Mouse (Mus musculus) limb, embryonic 12.5 days (tissue): ENCODE results near the gene Rhov. TPM values are rescaled to one million over a fixed set of nuclear protein-coding genes. Genes with fewer than 3 reads are reported as not detected.

Experiments
- ATAC-seq: fragments of 200-750 bp; cut with Nextera tagmentation; 2 replicates; pipeline ENCODE4 v1.8.0; 2017; ENCODE audit warnings: low read depth, moderate TSS enrichment; ENCODE audit not compliant: insufficient number of reproducible peaks, insufficient read depth, low FRiP score, low TSS enrichment
- H3K27ac ChIP-seq: fragments of 300-500 bp; sonication (generic); 2 replicates; pipeline ENCODE4 v1.5.1; 2016; ENCODE audit warnings: mild to moderate bottlenecking, moderate library complexity
- H3K27me3 ChIP-seq: fragments of 300-500 bp; sonication (generic); 2 replicates; pipeline ENCODE4 v1.6.1; 2016; ENCODE audit warnings: mild to moderate bottlenecking, moderate library complexity
- H3K36me3 ChIP-seq: fragments of 300-500 bp; sonication (generic); 2 replicates; pipeline ENCODE4 v1.6.1; 2016; ENCODE audit warnings: mild to moderate bottlenecking, moderate library complexity
- H3K4me1 ChIP-seq: fragments of 300-500 bp; sonication (generic); replicated peaks from 2 replicates; pipeline ENCODE4 v1.6.1; 2016
- H3K4me2 ChIP-seq: fragments of 300-500 bp; sonication (generic); 2 replicates; pipeline ENCODE4 v1.6.1; 2016; ENCODE audit warnings: mild to moderate bottlenecking, moderate library complexity
- H3K4me3 ChIP-seq: fragments of 300-500 bp; sonication (generic); replicated peaks from 2 replicates; pipeline ENCODE4 v1.5.1; 2016; ENCODE audit warnings: mild to moderate bottlenecking
- H3K9ac ChIP-seq: fragments of 300-500 bp; sonication (generic); replicated peaks from 2 replicates; pipeline ENCODE4 v1.6.1; 2016; ENCODE audit warnings: mild to moderate bottlenecking, moderate library complexity
- H3K9me3 ChIP-seq: fragments of 300-500 bp; sonication (generic); 2 replicates; pipeline ENCODE4 v1.6.1; 2016; ENCODE audit warnings: mild to moderate bottlenecking, moderate library complexity
- WGBS: fragments of 180-500 bp; shearing (Covaris S2); methylation state at CpG from one replicate; pipeline ENCODE4 v1.1.7; 2016; 5-methylcytosine and 5-hydroxymethylcytosine counted together
- polyA plus RNA-seq: library from polyadenylated mRNA; unstranded; fragments of >200 nt; fragmentation: Nextera tagmentation; extraction: Ambion mirVana; gene quantifications from 2 replicates; pipeline ENCODE4 v1.2.1, GENCODE M21; 2016

The Rhov gene
- polyA plus RNA-seq, 1 experiment from 2014 or later: 8.5 TPM

GRCm38 (mm10) chr2:119300819-119301493, 29.9 kb upstream of the Rhov start:
- ATAC-seq: no peak
- 47% methylated on average over 7 of the region's 7 CpGs for WGBS
- H3K9me3 ChIP-seq: no peaks in the 10 kb centered on the region
- no peak overlapping the region for H3K4me3 ChIP-seq
- H3K27ac ChIP-seq: peak overlapping the region; percentile 50; the same call in 1 of the 2 replicates
- H3K9ac ChIP-seq: peak overlapping the region; percentile 24; the same call in 1 of the 2 replicates
- H3K4me2 ChIP-seq: no peak overlapping the region
- H3K4me1 ChIP-seq: peaks cover 34% of the 10 kb centered on the region
- H3K27me3 ChIP-seq: no peaks in the 10 kb centered on the region
- peaks cover 39% of the 10 kb centered on the region for H3K36me3 ChIP-seq

GRCm38 (mm10) chr2:119299981-119300818, 29.1 kb upstream of the Rhov start:
- Histone ChIP-seq H3K27me3 (no peaks in the 10 kb centered on the region), H3K36me3 (peaks cover 44% of the 10 kb centered on the region), H3K27ac (peak overlapping the region; percentile 50; the same call in 1 of the 2 replicates), H3K4me2 (peak overlapping the region; percentile 39), H3K9me3 (no peaks in the 10 kb centered on the region), H3K4me3 (no peak overlapping the region), H3K9ac (0 out of 2 replicates have a peak overlapping the region, but pooled peaks have one; percentile 18), H3K4me1 (peaks cover 34% of the 10 kb centered on the region)
- peak; percentile 83 for ATAC-seq
- 8% methylated on average over 15 of the region's 15 CpGs for WGBS

- H3K27ac ChIP-seq: no peak overlapping the region
- no peak for ATAC-seq
- H3K27me3 ChIP-seq: no peaks in the 10 kb centered on the region
- no peak overlapping the region for H3K4me2 ChIP-seq
- WGBS: 73% methylated on average over 2 of the region's 2 CpGs
- no peak overlapping the region for H3K9ac ChIP-seq
- H3K4me1 ChIP-seq: peaks cover 26% of the 10 kb centered on the region
- no peak overlapping the region for H3K4me3 ChIP-seq
- H3K36me3 ChIP-seq: peaks cover 56% of the 10 kb centered on the region
- H3K9me3 ChIP-seq: no peaks in the 10 kb centered on the region
These were observed 27.8 kb upstream of the Rhov start for GRCm38 (mm10) chr2:119298839-119299238.

- no peaks in the 10 kb centered on the region for H3K9me3 ChIP-seq
- H3K9ac ChIP-seq: no peak overlapping the region
- 46% methylated on average over 5 of the region's 5 CpGs for WGBS
- no peak overlapping the region for H3K4me3 ChIP-seq
- ATAC-seq: no peak
- H3K36me3 ChIP-seq: peaks cover 62% of the 10 kb centered on the region
- H3K4me2 ChIP-seq: no peak overlapping the region
- H3K4me1 ChIP-seq: peaks cover 21% of the 10 kb centered on the region
- H3K27ac ChIP-seq: no peak overlapping the region
- no peaks in the 10 kb centered on the region for H3K27me3 ChIP-seq
These were observed 27.3 kb upstream of the Rhov start for GRCm38 (mm10) chr2:119298330-119298729.

GRCm38 (mm10) chr2:119297506-119297905, 26.4 kb upstream of the Rhov start:
- Histone ChIP-seq H3K27me3 (no peaks in the 10 kb centered on the region), H3K4me1 (peaks cover 16% of the 10 kb centered on the region), H3K27ac (no peak overlapping the region), H3K9ac (no peak overlapping the region), H3K4me3 (no peak overlapping the region), H3K9me3 (no peaks in the 10 kb centered on the region), H3K36me3 (peaks cover 70% of the 10 kb centered on the region), H3K4me2 (no peak overlapping the region)
- ATAC-seq: no peak
- WGBS: 90% methylated on average over 19 of the region's 19 CpGs

- no peak overlapping the region for H3K27ac ChIP-seq
- no peak for ATAC-seq
- no peaks in the 10 kb centered on the region for H3K9me3 ChIP-seq
- 92% methylated on average over 12 of the region's 12 CpGs for WGBS
- no peak overlapping the region for H3K4me2 ChIP-seq
- H3K36me3 ChIP-seq: peaks cover 77% of the 10 kb centered on the region
- H3K4me3 ChIP-seq: no peak overlapping the region
- no peak overlapping the region; the same call in 1 of the 2 replicates for H3K9ac ChIP-seq
- no peaks in the 10 kb centered on the region for H3K27me3 ChIP-seq
- peaks cover 16% of the 10 kb centered on the region for H3K4me1 ChIP-seq
These were observed 25.7 kb upstream of the Rhov start for GRCm38 (mm10) chr2:119296756-119297155.

- Histone ChIP-seq H3K9ac (no peak overlapping the region), H3K4me3 (no peak overlapping the region), H3K36me3 (peaks cover 85% of the 10 kb centered on the region), H3K27me3 (no peaks in the 10 kb centered on the region), H3K4me2 (no peak overlapping the region), H3K4me1 (peaks cover 3% of the 10 kb centered on the region), H3K9me3 (no peaks in the 10 kb centered on the region), H3K27ac (no peak overlapping the region)
- no peak for ATAC-seq
- 96% methylated on average over 18 of the region's 18 CpGs for WGBS
These were observed 23.3 kb upstream of the Rhov start for GRCm38 (mm10) chr2:119294411-119294810.

GRCm38 (mm10) chr2:119293776-119294390, 22.8 kb upstream of the Rhov start:
- H3K4me1 ChIP-seq: peaks cover 6% of the 10 kb centered on the region
- no peak overlapping the region for H3K27ac ChIP-seq
- H3K9ac ChIP-seq: no peak overlapping the region
- no peaks in the 10 kb centered on the region for H3K9me3 ChIP-seq
- H3K4me2 ChIP-seq: no peak overlapping the region
- 94% methylated on average over 34 of the region's 34 CpGs for WGBS
- H3K27me3 ChIP-seq: no peaks in the 10 kb centered on the region
- ATAC-seq: no peak
- H3K4me3 ChIP-seq: no peak overlapping the region
- H3K36me3 ChIP-seq: peaks cover 79% of the 10 kb centered on the region

- WGBS: 94% methylated on average over 17 of the region's 17 CpGs
- H3K36me3 ChIP-seq: peaks cover 75% of the 10 kb centered on the region
- no peaks in the 10 kb centered on the region for H3K27me3 ChIP-seq
- no peak overlapping the region for H3K4me2 ChIP-seq
- H3K9ac ChIP-seq: no peak overlapping the region
- H3K4me3 ChIP-seq: no peak overlapping the region
- no peak overlapping the region for H3K27ac ChIP-seq
- peaks cover 6% of the 10 kb centered on the region for H3K4me1 ChIP-seq
- no peak for ATAC-seq
- H3K9me3 ChIP-seq: no peaks in the 10 kb centered on the region
These were observed 22.2 kb upstream of the Rhov start for GRCm38 (mm10) chr2:119293311-119293710.

GRCm38 (mm10) chr2:119292852-119293251, 21.8 kb upstream of the Rhov start:
- H3K36me3 ChIP-seq: peaks cover 71% of the 10 kb centered on the region
- WGBS: 93% methylated on average over 17 of the region's 17 CpGs
- H3K4me3 ChIP-seq: no peak overlapping the region
- no peaks in the 10 kb centered on the region for H3K27me3 ChIP-seq
- H3K27ac ChIP-seq: no peak overlapping the region
- no peak for ATAC-seq
- no peak overlapping the region for H3K9ac ChIP-seq
- no peak overlapping the region for H3K4me2 ChIP-seq
- H3K4me1 ChIP-seq: peaks cover 9% of the 10 kb centered on the region
- no peaks in the 10 kb centered on the region for H3K9me3 ChIP-seq

- H3K36me3 ChIP-seq: peaks cover 66% of the 10 kb centered on the region
- 91% methylated on average over 5 of the region's 5 CpGs for WGBS
These were observed 21.2 kb upstream of the Rhov start for GRCm38 (mm10) chr2:119292281-119292680.

More at GRCm38 (mm10) chr2:119292281-119292680, 21.2 kb upstream of the Rhov start:
- ATAC-seq: no peak
- Histone ChIP-seq H3K9ac (no peak overlapping the region), H3K4me3 (no peak overlapping the region), H3K4me2 (no peak overlapping the region), H3K27me3 (no peaks in the 10 kb centered on the region), H3K9me3 (no peaks in the 10 kb centered on the region), H3K27ac (no peak overlapping the region), H3K4me1 (peaks cover 10% of the 10 kb centered on the region)
